Mouse (Mus musculus): Measurements from ENCODE around the gene Krtap1-5. TPM values are rescaled to one million over a fixed set of nuclear protein-coding genes. Genes with fewer than 3 reads are reported as not detected.

Gene Krtap1-5
- not detected for polyA plus RNA-seq (2014; fragmentation: Illumina TruSeq; extraction: RNeasy Lipid Tissue Mini Kit (QIAGEN cat#74804); ENCODE audit: low replicate concordance)

GRCm38 (mm10) chr11:99580636-99581035, at the start of gene Krtap1-5:
Gene Krtap1-5 (minus strand): TSS chr11:99581016.

GRCm38 (mm10) chr11:99628138-99628537, 47.3 kb upstream of the Krtap1-5 start, which contains the start of gene Krtap4-1:
Gene Krtap4-1 (minus strand): TSS chr11:99628238.

GRCm38 (mm10) chr11:99620335-99620734, 39.5 kb upstream of the Krtap1-5 start, which contains the start of gene Gm11562:
Gene Gm11562 (minus strand): TSS chr11:99620435.

GRCm38 (mm10) chr11:99614796-99615363, 34.1 kb upstream of the Krtap1-5 start, which contains the start of gene Krtap2-4:
Gene Krtap2-4 (minus strand): TSS chr11:99614846.

GRCm38 (mm10) chr11:99610089-99610488, 29.3 kb upstream of the Krtap1-5 start, which contains the start of gene Gm11937:
Gene Gm11937 (minus strand): TSS chr11:99610189.

GRCm38 (mm10) chr11:99603208-99603607, 22.4 kb upstream of the Krtap1-5 start, which contains the start of gene Gm11938:
Gene Gm11938 (minus strand): TSS chr11:99603308.

GRCm38 (mm10) chr11:99597742-99598141, 16.9 kb upstream of the Krtap1-5 start, which contains the start of gene Krtap9-3:
Gene Krtap9-3 (minus strand): TSS chr11:99598105.

GRCm38 (mm10) chr11:99590981-99591380, 10.2 kb upstream of the Krtap1-5 start, which contains the start of gene Krtap1-3:
Gene Krtap1-3 (minus strand): TSS chr11:99591339.

GRCm38 (mm10) chr11:99583245-99583704, 2.5 kb upstream of the Krtap1-5 start, which contains the start of gene Krtap1-4:
Gene Krtap1-4 (minus strand): TSS chr11:99583654.

GRCm38 (mm10) chr11:99566530-99566929, 14.3 kb downstream of the Krtap1-5 start, which contains the start of gene Krtap3-1:
Gene Krtap3-1 (minus strand): TSS chr11:99566630.

GRCm38 (mm10) chr11:99559366-99559765, 21.4 kb downstream of the Krtap1-5 start, which contains the start of gene Gm11939:
Gene Gm11939 (minus strand): TSS chr11:99559466.

GRCm38 (mm10) chr11:99556753-99557152, 24.1 kb downstream of the Krtap1-5 start, which contains the start of gene Krtap3-2:
Gene Krtap3-2 (minus strand): TSS chr11:99556853.

GRCm38 (mm10) chr11:99550765-99551164, 30.1 kb downstream of the Krtap1-5 start, which contains the start of gene Krtap3-3:
Gene Krtap3-3 (minus strand): TSS chr11:99550865.

Other genes with a start within 250 kb of the Krtap1-5 start
- gene Krt26, start 243.1 kb downstream of the Krtap1-5 start, polyA plus RNA-seq (2014; fragmentation: Illumina TruSeq; extraction: RNeasy Lipid Tissue Mini Kit (QIAGEN cat#74804); ENCODE audit: low replicate concordance) = not detected
- not detected for gene Krt27, start 229.9 kb downstream of the Krtap1-5 start, polyA plus RNA-seq (2014; fragmentation: Illumina TruSeq; extraction: RNeasy Lipid Tissue Mini Kit (QIAGEN cat#74804); ENCODE audit: low replicate concordance)
- gene Krt28, start 206.1 kb downstream of the Krtap1-5 start, polyA plus RNA-seq (2014; fragmentation: Illumina TruSeq; extraction: RNeasy Lipid Tissue Mini Kit (QIAGEN cat#74804); ENCODE audit: low replicate concordance) = not detected
- gene Krt10, start 191.7 kb downstream of the Krtap1-5 start, polyA plus RNA-seq (2014; fragmentation: Illumina TruSeq; extraction: RNeasy Lipid Tissue Mini Kit (QIAGEN cat#74804); ENCODE audit: low replicate concordance) = 11.2 TPM
- gene Krt12, start 158.8 kb downstream of the Krtap1-5 start, polyA plus RNA-seq (2014; fragmentation: Illumina TruSeq; extraction: RNeasy Lipid Tissue Mini Kit (QIAGEN cat#74804); ENCODE audit: low replicate concordance) = 1.2 TPM
- 924 TPM for gene Krt20, start 142.9 kb downstream of the Krtap1-5 start, polyA plus RNA-seq (2014; fragmentation: Illumina TruSeq; extraction: RNeasy Lipid Tissue Mini Kit (QIAGEN cat#74804); ENCODE audit: low replicate concordance)
- 3.3 TPM for gene Krt23, start 87.9 kb downstream of the Krtap1-5 start, polyA plus RNA-seq (2014; fragmentation: Illumina TruSeq; extraction: RNeasy Lipid Tissue Mini Kit (QIAGEN cat#74804); ENCODE audit: low replicate concordance)
- gene Krt39, start 59.7 kb downstream of the Krtap1-5 start, polyA plus RNA-seq (2014; fragmentation: Illumina TruSeq; extraction: RNeasy Lipid Tissue Mini Kit (QIAGEN cat#74804); ENCODE audit: low replicate concordance) = not detected
- not detected for gene Krt40, start 37.9 kb downstream of the Krtap1-5 start, polyA plus RNA-seq (2014; fragmentation: Illumina TruSeq; extraction: RNeasy Lipid Tissue Mini Kit (QIAGEN cat#74804); ENCODE audit: low replicate concordance)
- not detected for gene Krtap3-3, start 30.2 kb downstream of the Krtap1-5 start, polyA plus RNA-seq (2014; fragmentation: Illumina TruSeq; extraction: RNeasy Lipid Tissue Mini Kit (QIAGEN cat#74804); ENCODE audit: low replicate concordance)
- gene Krtap3-2, start 24.2 kb downstream of the Krtap1-5 start, polyA plus RNA-seq (2014; fragmentation: Illumina TruSeq; extraction: RNeasy Lipid Tissue Mini Kit (QIAGEN cat#74804); ENCODE audit: low replicate concordance) = not detected
- not detected for gene Gm11939, start 21.6 kb downstream of the Krtap1-5 start, polyA plus RNA-seq (2014; fragmentation: Illumina TruSeq; extraction: RNeasy Lipid Tissue Mini Kit (QIAGEN cat#74804); ENCODE audit: low replicate concordance)
- not detected for gene Krtap3-1, start 14.4 kb downstream of the Krtap1-5 start, polyA plus RNA-seq (2014; fragmentation: Illumina TruSeq; extraction: RNeasy Lipid Tissue Mini Kit (QIAGEN cat#74804); ENCODE audit: low replicate concordance)
- not detected for gene Krtap1-4, start 2.6 kb upstream of the Krtap1-5 start, polyA plus RNA-seq (2014; fragmentation: Illumina TruSeq; extraction: RNeasy Lipid Tissue Mini Kit (QIAGEN cat#74804); ENCODE audit: low replicate concordance)
- gene Krtap1-3, start 10.3 kb upstream of the Krtap1-5 start, polyA plus RNA-seq (2014; fragmentation: Illumina TruSeq; extraction: RNeasy Lipid Tissue Mini Kit (QIAGEN cat#74804); ENCODE audit: low replicate concordance) = not detected
- gene Krtap9-3, start 17.1 kb upstream of the Krtap1-5 start, polyA plus RNA-seq (2014; fragmentation: Illumina TruSeq; extraction: RNeasy Lipid Tissue Mini Kit (QIAGEN cat#74804); ENCODE audit: low replicate concordance) = not detected
- not detected for gene Gm11938, start 22.3 kb upstream of the Krtap1-5 start, polyA plus RNA-seq (2014; fragmentation: Illumina TruSeq; extraction: RNeasy Lipid Tissue Mini Kit (QIAGEN cat#74804); ENCODE audit: low replicate concordance)
- not detected for gene Gm11937, start 29.2 kb upstream of the Krtap1-5 start, polyA plus RNA-seq (2014; fragmentation: Illumina TruSeq; extraction: RNeasy Lipid Tissue Mini Kit (QIAGEN cat#74804); ENCODE audit: low replicate concordance)
- gene Krtap2-4, start 33.8 kb upstream of the Krtap1-5 start, polyA plus RNA-seq (2014; fragmentation: Illumina TruSeq; extraction: RNeasy Lipid Tissue Mini Kit (QIAGEN cat#74804); ENCODE audit: low replicate concordance) = not detected
- not detected for gene Gm11562, start 39.4 kb upstream of the Krtap1-5 start, polyA plus RNA-seq (2014; fragmentation: Illumina TruSeq; extraction: RNeasy Lipid Tissue Mini Kit (QIAGEN cat#74804); ENCODE audit: low replicate concordance)
- gene Krtap4-1, start 47.2 kb upstream of the Krtap1-5 start, polyA plus RNA-seq (2014; fragmentation: Illumina TruSeq; extraction: RNeasy Lipid Tissue Mini Kit (QIAGEN cat#74804); ENCODE audit: low replicate concordance) = not detected
- gene Krtap4-2, start 54.1 kb upstream of the Krtap1-5 start, polyA plus RNA-seq (2014; fragmentation: Illumina TruSeq; extraction: RNeasy Lipid Tissue Mini Kit (QIAGEN cat#74804); ENCODE audit: low replicate concordance) = not detected
- not detected for gene Krtap4-7, start 63.1 kb upstream of the Krtap1-5 start, polyA plus RNA-seq (2014; fragmentation: Illumina TruSeq; extraction: RNeasy Lipid Tissue Mini Kit (QIAGEN cat#74804); ENCODE audit: low replicate concordance)
- gene Gm11555, start 69.2 kb upstream of the Krtap1-5 start, polyA plus RNA-seq (2014; fragmentation: Illumina TruSeq; extraction: RNeasy Lipid Tissue Mini Kit (QIAGEN cat#74804); ENCODE audit: low replicate concordance) = not detected
- not detected for gene Gm11563, start 77.9 kb upstream of the Krtap1-5 start, polyA plus RNA-seq (2014; fragmentation: Illumina TruSeq; extraction: RNeasy Lipid Tissue Mini Kit (QIAGEN cat#74804); ENCODE audit: low replicate concordance)
- gene Krtap4-6, start 84.9 kb upstream of the Krtap1-5 start, polyA plus RNA-seq (2014; fragmentation: Illumina TruSeq; extraction: RNeasy Lipid Tissue Mini Kit (QIAGEN cat#74804); ENCODE audit: low replicate concordance) = not detected
- gene Gm14190, start 109.7 kb upstream of the Krtap1-5 start, polyA plus RNA-seq (2014; fragmentation: Illumina TruSeq; extraction: RNeasy Lipid Tissue Mini Kit (QIAGEN cat#74804); ENCODE audit: low replicate concordance) = not detected
- not detected for gene Gm14180, start 153.3 kb upstream of the Krtap1-5 start, polyA plus RNA-seq (2014; fragmentation: Illumina TruSeq; extraction: RNeasy Lipid Tissue Mini Kit (QIAGEN cat#74804); ENCODE audit: low replicate concordance)
- not detected for gene Gm11595, start 191.9 kb upstream of the Krtap1-5 start, polyA plus RNA-seq (2014; fragmentation: Illumina TruSeq; extraction: RNeasy Lipid Tissue Mini Kit (QIAGEN cat#74804); ENCODE audit: low replicate concordance)
- not detected for gene Krtap4-8, start 199.7 kb upstream of the Krtap1-5 start, polyA plus RNA-seq (2014; fragmentation: Illumina TruSeq; extraction: RNeasy Lipid Tissue Mini Kit (QIAGEN cat#74804); ENCODE audit: low replicate concordance)
- gene Krtap4-9, start 204.2 kb upstream of the Krtap1-5 start, polyA plus RNA-seq (2014; fragmentation: Illumina TruSeq; extraction: RNeasy Lipid Tissue Mini Kit (QIAGEN cat#74804); ENCODE audit: low replicate concordance) = not detected
- not detected for gene Gm11596, start 212.5 kb upstream of the Krtap1-5 start, polyA plus RNA-seq (2014; fragmentation: Illumina TruSeq; extraction: RNeasy Lipid Tissue Mini Kit (QIAGEN cat#74804); ENCODE audit: low replicate concordance)
- gene Gm11569, start 217.9 kb upstream of the Krtap1-5 start, polyA plus RNA-seq (2014; fragmentation: Illumina TruSeq; extraction: RNeasy Lipid Tissue Mini Kit (QIAGEN cat#74804); ENCODE audit: low replicate concordance) = not detected
- gene Gm11554, start 223.4 kb upstream of the Krtap1-5 start, polyA plus RNA-seq (2014; fragmentation: Illumina TruSeq; extraction: RNeasy Lipid Tissue Mini Kit (QIAGEN cat#74804); ENCODE audit: low replicate concordance) = not detected
- gene Krtap4-13, start 228.9 kb upstream of the Krtap1-5 start, polyA plus RNA-seq (2014; fragmentation: Illumina TruSeq; extraction: RNeasy Lipid Tissue Mini Kit (QIAGEN cat#74804); ENCODE audit: low replicate concordance) = not detected
- not detected for gene Gm11564, start 234.7 kb upstream of the Krtap1-5 start, polyA plus RNA-seq (2014; fragmentation: Illumina TruSeq; extraction: RNeasy Lipid Tissue Mini Kit (QIAGEN cat#74804); ENCODE audit: low replicate concordance)